Mouse (Mus musculus): Measurements from ENCODE around the gene Gm8857. TPM values are rescaled to one million over a fixed set of nuclear protein-coding genes. Genes with fewer than 3 reads are reported as not detected.
"Not testable (repeated sequence)": the region's sequence is repeated elsewhere in the genome, so short reads cannot be mapped to it uniquely, and the experiment has no call there.

Gm8857 gene
- not detected for total RNA-seq (2022)

- not testable (repeated sequence) for DNase-seq
Observed at GRCm38 (mm10) chr5:10947505-10947904, at the start of gene Gm8857, which contains the start of gene Gm8871. Gene Gm8857, plus strand, starts transcription at chr5:10947807. Gene Gm8871, plus strand, starts transcription at chr5:10947805.

- not testable (repeated sequence) for DNase-seq
Observed at GRCm38 (mm10) chr5:10953512-10953911, 5.9 kb downstream of the Gm8857 start.

- DNase-seq: not testable (repeated sequence)
Observed at GRCm38 (mm10) chr5:10958057-10958456, 10.4 kb downstream of the Gm8857 start.

Other genes starting within 250 kb of the Gm8857 start
- not detected for gene Gm8871, start within 50 bp of the Gm8857 start, total RNA-seq (2022)
- gene Gm8879, start 179.8 kb downstream of the Gm8857 start, total RNA-seq (2022): not detected
- gene Gm5861, start 235.3 kb downstream of the Gm8857 start, total RNA-seq (2022): not detected

All from adrenal gland, adult 8-10 months (tissue).